Mouse (Mus musculus) c-Kit-positive CD71-positive TER-119-positive erythroid progenitor cells, embryonic 14.5 days (primary cell): ENCODE measurements around the gene Nrn1l.

Experiments used
- DNase-seq: peaks from one replicate; pipeline ENCODE4 v3.0.0-alpha.2; 2013; ENCODE audit warnings: low spot score

Gene Nrn1l

DNA sequence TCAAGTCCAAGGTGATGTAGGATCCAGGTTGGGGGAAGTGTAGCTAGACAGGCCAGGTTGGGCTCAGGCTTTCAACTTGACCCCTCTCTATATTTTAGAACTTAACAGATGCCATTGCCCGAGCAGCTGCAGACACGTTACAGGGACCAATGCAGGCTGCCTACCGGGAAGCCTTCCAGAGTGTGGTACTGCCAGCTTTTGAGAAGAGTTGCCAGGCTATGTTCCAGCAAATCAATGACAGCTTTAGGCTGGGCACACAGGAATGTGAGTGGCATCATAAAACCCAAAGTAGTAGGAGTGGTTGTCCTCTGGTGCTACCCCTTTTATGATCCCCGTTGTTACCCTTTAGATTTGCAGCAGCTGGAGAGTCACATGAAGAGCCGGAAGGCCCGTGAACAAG lies 2.5 kb upstream of the Nrn1l start:
- DNase-seq: no peak

DNA sequence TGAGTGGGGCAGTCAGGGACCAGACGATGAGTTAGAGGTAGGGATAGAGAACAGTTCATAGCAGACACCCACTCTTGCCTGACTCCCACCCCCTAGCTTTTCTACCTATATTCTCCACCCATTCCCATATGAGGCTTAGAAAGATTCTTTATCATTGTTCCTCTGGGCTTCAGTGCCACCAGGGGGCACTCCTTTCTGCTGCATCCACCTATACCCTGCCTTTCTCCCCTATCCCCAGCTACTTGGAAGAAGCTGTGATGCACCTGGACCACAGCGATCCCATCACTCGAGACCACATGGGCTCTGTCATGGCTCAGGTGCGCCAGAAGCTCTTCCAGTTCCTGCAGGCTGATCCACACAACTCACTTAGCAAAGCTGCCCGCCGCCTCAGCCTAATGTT lies 935 bp upstream of the Nrn1l start:
- no peak for DNase-seq

DNA sequence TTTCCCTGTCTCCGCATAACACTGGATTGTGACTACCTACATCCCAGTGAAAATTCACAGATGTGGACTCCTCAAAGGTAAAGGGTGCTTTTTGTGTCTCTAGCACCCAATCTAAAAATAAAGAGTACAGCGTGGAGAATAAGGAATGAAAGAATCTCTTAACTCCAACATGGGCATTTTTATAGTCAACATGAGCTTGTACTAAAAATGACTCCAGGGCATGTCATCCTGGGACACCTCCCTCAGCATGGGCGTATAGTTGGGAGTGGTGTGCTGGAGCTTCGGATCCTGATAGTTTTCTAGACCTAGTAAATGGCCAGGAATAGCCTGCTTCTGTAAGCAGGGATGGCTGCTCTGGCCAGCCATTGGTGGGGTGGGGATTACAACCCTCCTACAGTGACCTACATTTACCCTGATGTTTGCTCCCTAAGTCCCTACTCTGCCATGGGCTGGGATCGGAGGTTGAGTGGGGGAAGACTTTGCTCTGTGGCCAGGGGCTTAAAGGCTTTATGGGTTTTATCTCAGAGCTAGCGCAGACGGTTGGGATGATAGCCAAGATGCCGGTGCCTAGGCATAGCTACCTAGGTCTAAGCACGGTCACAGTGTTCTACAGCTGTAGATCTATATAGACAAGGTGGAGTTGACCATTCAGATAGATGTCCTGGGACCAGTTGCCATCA lies 4.6 kb downstream of the Nrn1l start:
- no peak for DNase-seq

DNA sequence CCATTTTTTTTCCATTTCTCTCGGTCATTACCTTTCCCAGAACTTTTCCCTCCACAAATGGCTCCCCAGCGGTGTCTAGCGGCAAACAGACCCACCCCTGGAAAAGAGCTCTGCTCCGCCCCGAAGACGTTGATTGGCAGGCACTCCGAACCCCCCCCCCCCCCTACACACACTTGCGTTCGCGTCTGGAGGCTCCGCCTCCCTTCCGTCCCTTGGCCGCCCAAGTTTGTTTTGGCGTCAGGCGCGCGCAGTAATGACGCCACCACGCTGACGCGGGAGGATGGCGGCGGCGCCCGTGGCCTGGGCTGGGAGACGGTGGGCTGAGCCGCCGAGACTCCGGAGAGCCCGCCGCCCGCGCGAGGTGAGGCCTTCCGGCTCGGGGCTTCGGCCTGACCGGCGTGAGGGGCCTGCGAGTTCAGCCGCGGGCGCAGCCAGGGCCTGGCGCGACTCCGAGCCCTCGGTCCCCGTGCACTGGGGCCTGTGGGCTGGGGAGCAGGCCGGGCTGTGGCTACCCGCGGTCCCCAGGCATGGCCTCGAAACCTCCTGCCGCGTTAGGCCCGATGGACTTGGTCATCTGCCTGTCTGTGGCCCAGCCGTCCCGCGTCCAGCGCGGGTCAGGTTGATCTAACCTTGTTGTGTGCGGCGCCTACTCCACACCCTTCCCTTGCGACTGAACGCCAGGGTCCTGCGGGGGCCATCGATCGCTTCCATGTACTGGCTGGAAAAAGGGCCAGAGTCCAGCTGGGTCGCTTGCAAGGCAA lies 7.0 kb downstream of the Nrn1l start, which contains the start of gene Pskh1:
Pskh1 (plus strand) TSS at position 262 of the 761 bp plus-strand sequence.
- DNase-seq: peak; percentile 88

DNA sequence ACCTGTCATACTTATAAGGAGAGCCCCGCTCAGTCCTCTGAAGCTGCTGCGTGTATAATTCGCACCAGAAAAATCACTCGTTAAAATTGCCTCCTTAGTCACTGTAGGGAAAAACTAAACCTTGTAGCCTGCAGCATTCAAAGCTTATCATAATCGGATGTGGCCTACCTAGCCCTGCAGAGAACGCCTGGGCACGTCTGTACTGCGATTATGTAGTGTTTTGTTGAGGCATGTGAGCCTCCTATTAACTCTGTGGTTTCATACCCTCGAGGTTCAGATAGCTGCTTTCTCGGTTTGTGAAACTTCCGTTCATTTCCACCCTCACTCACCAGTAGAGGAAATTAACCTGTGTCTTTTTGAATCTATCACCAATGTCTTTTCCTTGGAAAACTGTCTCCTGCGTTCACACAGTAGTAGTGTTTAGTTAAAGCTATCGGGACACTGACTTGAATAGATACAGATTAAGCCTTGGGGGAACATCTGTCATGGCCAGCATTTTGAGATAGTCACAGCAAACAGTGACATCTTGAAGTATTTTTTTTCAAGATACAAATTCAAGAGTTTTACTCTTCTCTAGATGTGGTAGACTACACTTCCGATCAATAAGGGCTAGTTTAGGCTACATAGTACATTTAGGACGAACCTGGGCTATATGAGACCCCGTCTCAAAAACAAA lies 7.7 kb downstream of the Nrn1l start:
- peak; percentile 59 for DNase-seq

DNA sequence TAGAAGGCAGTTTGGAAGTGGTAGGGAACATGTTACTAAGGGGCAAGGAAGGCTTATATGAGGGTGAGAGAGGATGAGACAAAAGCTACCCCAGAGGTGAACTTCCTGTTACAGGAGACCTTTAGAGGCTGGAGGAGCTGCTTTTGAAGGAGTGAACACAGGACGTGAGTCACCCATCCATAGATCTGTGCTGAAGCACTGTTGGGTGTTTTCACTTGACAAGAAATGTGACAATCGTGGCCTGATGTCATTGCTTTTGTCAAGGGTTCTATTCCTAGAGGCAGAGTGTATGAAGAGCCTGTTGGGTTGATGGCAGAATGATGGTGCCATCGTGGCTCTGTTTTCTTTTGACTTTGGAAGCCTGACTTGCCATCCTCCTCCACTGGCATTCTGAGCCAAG lies 26.0 kb downstream of the Nrn1l start:
- no peak for DNase-seq

DNA sequence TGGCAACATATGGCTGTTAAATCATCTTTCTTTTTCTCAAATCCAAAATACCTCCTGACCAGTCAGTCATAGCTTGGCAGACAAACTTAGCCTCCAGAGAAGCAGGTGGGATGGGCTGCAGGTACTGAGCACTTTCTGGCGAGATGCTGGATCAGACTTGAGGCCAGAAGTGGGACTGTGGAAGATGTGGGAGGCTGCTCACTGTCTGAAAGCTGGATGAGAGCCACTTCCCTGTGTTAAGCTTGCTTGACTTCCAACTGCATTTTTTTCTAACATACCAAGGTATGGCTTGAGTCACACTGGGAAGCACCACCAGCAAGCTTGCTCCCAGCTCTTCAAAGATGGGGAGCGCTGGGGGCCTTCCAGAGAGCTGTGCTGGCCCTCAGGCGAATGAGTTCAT lies 31.8 kb downstream of the Nrn1l start:
- no peak for DNase-seq

DNA sequence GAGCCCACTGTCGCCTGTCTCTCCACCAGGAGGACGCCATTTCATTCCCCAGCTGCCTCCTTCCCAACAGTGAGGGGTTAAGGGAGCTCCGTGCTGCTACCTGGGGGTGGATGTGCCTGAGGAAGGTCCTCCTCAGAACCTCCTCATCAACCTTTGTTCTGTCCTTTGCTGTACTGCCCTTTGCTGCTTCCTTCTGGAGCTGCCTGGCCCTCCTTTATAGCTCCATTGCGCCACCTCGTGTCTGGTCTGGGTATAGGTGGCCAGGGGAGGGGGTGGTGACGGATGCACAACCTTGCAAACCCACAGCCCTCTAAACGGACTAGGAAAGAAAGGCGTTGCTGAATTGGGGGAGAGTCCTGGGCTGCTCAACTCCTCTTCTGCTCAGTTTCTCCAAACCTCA lies 37.2 kb downstream of the Nrn1l start:
- DNase-seq: peak; percentile 69

DNA sequence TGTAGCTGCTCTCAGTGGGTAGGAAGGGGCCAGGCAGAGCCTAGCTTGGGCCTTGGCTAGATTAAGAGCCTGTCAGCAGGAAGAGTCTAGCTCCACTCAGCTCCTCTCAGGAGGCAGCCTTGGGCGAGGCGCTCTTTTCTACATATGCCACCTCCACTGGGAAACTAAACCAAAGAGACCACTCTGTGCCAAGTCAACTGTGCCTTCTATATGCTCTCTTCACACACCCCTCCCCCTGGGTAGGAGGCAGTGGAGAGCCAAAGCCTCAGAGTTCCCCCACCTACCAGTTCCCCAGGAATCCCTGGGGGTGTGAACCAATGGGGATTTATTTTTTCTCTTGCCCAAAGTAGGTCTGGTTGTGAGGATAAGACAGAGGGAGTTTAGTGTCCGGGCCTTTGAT lies 37.9 kb downstream of the Nrn1l start:
- DNase-seq: no peak

DNA sequence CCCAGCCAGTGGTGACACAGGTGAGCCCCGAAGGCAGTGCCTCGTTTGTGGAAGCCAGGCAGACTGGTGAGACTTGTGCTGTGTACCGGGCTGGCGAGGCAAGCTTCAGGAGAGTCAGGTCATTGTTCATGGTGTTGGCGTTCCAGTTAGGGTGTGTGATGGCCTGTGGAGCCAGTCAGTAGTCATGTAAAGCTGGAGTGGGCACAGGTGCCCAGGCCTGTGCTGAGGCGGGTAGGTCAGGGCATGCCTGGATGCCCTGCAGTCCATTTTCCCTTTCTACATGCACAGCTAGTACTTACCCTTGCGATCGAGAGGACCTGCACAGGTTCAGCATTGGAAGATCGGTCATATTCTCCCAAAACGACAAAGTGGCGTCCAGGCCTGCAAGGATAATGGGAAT lies 39.2 kb downstream of the Nrn1l start:
- DNase-seq: no peak

DNA sequence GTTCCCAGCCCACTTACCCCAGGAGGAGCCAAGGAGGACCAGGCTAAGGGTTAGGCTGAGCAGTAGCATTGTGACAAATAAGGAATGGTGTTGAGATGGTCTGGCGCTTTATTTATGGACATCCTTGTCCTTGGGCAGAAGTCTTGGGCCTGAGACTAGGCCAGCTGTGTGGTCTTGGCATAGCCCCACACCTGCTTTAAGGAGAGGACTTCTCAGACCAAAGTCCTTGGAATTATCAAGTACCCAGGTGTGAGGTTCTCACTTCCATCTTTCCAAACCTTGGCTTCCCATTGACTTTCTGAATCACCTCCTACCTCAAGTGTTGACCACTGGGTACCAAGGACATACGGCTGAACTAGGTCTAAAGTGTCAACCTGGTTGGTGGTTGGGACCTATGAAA lies 40.4 kb downstream of the Nrn1l start, which contains the start of gene Ctrl:
Ctrl (minus strand) TSS at position 101 of the 400 bp plus-strand sequence.
- no peak for DNase-seq

DNA sequence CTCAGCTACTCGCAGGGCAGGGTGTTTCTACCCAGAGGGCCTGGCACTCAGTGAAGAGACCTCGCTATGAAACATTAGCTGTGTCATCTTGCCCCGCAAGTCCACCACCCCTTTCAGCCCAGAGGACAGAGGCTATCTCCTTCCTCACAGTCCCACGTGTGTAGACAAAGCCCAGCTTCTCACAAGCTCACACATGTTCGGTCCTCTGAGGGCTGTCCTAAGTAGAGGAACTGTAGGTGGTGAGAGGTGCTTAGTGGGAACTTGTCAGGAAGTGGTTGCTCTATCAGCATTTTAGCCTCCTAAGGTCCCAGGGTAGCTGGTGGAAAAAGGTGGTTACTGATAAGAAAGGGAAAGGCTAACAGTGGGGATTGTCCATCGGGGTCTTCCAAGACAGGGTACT lies 41.7 kb downstream of the Nrn1l start:
- DNase-seq: peak; percentile 23

DNA sequence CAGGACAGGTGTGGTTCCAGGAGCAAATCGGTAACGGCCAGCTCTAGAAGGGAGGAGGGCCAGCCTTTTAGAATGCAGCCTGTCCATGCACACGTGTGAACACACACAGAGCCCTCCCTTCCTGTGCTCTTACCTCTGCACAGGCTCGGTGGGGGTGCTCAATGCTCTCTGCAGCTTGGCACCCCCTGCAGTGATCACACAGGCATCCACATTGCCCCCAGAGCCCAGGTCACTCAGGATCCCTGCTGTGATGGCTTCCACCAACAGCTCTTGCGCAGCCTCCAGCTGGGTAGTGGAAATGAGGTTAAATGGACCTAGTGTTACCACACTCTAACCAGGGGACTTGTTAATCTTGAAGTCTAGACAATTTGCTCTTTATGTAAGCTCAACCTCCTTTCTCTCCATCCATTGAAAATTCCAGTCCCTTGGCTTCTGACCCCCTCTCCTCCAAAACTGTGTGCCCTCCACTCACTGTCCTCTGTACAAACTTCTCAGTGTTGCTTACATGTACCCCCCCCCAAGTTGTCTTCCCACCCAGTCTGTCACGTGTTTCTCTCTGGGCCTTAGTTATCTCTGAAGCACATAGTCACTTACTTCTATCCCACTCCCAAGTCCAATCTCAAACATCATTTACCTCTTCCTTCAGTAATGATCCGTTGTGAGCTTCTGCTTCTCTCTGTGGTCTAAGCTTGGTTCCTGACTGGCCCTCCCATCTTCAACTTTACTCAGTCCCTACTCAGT lies 42.7 kb downstream of the Nrn1l start:
- no peak for DNase-seq

DNA sequence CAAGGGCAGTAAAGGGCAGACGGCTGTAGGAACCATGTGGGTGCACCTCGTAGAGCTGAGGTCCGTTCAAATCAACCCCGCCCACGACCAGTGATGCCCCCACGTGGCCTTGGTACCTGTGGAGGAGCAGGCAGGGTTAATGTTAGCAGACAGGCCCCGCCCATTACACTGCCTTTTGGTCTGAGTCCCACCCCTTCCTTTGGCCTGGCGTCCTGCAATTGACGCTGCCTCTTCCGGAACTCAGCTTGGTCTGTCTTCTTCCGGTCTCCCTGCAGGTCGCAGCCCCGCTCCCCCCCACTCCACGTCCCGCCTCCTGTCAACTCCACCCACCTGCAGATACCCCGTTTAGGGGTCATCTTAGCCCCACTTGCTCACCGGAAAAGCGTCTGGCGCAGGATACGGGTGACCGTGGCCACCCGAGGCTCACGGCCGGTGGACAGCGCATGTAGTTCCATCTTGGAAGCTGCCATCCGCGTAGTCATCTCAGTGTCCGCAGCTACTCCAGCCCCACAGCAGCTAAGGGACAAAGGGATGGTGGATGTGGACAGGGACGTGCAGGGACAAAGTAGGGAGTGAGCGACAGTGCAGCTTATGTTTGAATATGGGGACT lies 43.6 kb downstream of the Nrn1l start:
- peak; percentile 81 for DNase-seq

DNA sequence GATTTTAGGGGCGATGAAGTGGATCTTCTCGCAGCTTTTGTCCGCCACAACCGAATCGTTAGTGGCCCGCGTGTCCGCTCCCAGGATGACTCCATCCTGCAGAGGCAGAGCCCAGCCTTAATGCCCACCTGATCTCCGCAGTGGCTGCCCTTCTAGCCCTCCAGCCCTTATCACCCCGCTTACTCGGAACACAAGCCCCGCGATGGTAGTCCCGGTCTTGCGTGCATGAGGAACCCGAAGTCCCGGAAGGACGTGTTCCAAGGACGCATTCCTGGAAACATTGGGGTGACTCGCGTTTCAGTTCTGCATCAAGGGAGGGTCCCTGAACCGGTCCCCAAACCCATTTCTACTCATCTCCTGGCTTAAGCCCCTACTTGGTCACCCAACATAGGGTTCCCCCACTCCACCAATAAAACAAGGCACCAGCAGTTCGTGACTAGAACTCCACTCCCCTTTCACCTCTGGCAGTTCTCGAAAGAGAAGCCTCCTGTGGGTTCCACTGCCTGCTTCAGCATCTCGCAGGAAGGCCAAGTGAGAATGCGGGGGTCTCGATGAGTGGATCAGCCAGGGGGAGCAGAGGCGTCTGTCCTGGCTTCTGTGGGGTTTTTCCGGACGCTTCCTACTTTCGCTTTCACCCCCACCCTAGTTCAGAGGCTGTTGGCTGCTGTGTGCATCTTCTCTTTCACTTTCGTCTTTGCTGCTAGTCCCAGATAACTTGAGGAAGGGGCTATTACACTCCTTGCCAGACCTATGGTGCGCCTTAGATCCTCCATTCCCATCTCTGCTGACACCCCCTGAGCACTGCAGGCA lies 44.3 kb downstream of the Nrn1l start:
- peak; percentile 43 for DNase-seq

DNA sequence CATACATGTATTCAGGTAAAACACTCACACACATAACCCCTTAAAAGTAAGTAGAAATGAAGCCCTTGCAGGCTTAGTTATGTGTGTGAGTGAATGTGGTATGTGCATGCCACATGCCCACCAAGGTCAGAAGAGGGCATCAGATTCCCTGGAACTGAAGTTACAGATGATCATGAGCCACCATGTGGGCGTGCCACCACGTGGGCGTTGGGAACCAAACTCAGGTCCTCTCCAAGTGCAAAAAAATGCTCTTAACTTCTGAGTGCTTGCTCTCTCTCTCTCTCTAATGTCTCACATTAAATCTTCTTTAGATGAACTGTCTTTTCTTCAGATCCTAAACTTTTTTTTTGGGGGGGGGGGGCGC lies 44.9 kb downstream of the Nrn1l start, which contains the start of gene Psmb10:
Psmb10 (minus strand) TSS at position 139 of the 364 bp plus-strand sequence.
- DNase-seq: peak; percentile 68

DNA sequence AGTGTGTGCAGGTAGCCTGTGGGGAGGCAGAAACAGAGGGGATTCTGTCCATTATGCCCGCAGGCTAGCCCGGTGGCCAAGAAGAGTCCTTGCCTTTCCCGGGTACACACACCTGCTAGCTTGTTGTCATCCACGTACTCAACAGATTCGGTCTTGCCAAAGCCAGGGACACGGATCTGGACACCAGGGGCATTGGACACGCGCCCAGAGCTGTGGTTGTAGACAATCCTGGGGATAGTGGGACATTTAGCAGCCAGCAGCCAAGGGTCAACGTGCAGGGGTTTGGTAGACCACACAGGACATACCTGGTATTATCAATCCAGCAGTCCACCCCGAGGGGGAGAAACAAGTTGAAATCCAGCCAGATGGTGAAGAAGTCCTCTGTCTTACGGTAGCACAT lies 48.7 kb downstream of the Nrn1l start:
- DNase-seq: no peak

DNA sequence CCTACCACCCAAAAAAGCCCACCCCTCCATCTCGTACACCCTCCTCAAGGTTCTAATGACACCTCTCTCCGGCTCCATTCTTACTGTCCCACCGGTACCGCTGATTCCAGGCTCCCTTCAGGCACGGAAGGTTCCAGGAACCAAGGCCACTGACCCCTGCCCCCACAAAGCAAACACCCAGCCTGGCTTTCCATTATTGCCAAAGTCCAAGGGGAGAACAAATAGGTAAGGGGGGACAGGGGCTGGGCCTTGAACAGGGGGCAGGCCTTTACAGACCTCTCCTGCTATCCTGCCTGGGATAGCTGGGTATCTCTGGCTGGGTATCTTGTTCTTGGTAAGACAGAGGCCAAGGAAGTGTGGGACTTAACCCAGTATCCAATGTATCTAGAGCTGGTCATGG lies 49.2 kb downstream of the Nrn1l start:
- DNase-seq: no peak

DNA sequence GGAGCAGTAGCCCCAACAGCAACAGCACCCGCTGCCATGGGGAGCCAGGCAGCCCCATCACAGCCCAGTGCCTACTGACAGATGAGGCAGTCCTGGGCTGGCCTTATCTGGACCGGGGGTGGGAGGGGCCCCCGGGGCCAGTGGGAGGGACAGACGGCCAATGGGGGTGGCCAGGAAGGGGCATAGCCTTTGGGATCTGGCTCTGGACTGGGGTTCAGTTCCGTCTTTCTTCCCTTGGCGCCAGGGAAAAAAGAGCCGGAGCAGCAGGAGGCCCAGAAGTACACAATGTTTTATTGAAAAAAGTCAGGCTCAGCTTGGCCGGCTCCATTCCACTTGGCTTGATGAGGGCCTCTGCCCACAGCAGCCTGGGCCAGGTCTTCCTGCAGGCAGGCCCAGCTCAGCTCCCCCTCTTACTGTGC lies 50.0 kb downstream of the Nrn1l start, which contains the start of gene Lcat:
Lcat (minus strand) TSS at position 62 of the 419 bp plus-strand sequence.
- no peak for DNase-seq
